Mouse (Mus musculus): Measurements from ENCODE around the gene BC034090.

BC034090 gene

GRCm38 (mm10) chr1:155212081-155212480, 32.2 kb downstream of the BC034090 start:
- ChIA-PET POLR2A (interaction anchor here in 1 of 4 experiments (0.6 to 2.3 kb wide), 2 partner anchors 15 to 837 kb away, joined by 3 to 10 read pairs; no protein-coding TSS in a partner anchor), CTCF (interaction anchor here in 2 of 4 experiments (1.6 to 2.7 kb wide), 2 partner anchors 12 kb away, joined by 3 to 12 read pairs; no protein-coding TSS in a partner anchor)

DNA sequence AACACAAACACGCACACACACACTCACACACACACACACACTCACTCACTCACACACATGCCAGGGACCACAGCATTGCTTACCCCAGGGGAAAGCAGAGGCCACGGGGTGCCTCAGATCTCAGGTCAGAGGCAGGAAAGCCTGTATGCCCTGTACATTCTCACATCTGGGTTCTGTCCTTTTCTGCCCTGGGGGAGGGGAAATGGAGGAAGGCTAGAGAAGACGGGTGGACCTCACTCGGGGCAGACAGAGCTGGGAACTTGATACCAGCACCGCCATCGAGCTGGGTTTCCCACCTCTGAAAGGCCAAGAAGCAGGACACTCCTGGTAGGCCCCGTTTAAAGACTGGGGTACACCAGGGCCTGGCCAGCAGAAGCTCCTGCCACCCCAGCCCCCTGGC, 33.2 kb downstream of the BC034090 start:
- ChIA-PET CTCF (no interaction called here), POLR2A (interaction anchor here in 1 of 4 experiments (0.9 to 1.5 kb wide), 3 partner anchors 8 to 159 kb away, joined by 3 to 4 read pairs (median 3); partner anchors contain the start of gene Ier5)

GRCm38 (mm10) chr1:155210011-155210763, 34.1 kb downstream of the BC034090 start:
- CTCF ChIA-PET: interaction anchor here in 2 of 4 experiments (0.8 to 1.9 kb wide), 3 partner anchors 14 to 184 kb away, joined by 3 to 5 read pairs (median 4); no protein-coding TSS in a partner anchor
- POLR2A ChIA-PET: interaction anchor here in 2 of 4 experiments (0.9 to 1.5 kb wide), 5 partner anchors 9 to 170 kb away, joined by 3 to 4 read pairs (median 3); partner anchors contain the start of gene Ier5 (in 1 of the 2)

GRCm38 (mm10) chr1:155207859-155208258, 36.4 kb downstream of the BC034090 start:
- CTCF ChIA-PET: no interaction called here
- POLR2A ChIA-PET: no interaction called here

DNA sequence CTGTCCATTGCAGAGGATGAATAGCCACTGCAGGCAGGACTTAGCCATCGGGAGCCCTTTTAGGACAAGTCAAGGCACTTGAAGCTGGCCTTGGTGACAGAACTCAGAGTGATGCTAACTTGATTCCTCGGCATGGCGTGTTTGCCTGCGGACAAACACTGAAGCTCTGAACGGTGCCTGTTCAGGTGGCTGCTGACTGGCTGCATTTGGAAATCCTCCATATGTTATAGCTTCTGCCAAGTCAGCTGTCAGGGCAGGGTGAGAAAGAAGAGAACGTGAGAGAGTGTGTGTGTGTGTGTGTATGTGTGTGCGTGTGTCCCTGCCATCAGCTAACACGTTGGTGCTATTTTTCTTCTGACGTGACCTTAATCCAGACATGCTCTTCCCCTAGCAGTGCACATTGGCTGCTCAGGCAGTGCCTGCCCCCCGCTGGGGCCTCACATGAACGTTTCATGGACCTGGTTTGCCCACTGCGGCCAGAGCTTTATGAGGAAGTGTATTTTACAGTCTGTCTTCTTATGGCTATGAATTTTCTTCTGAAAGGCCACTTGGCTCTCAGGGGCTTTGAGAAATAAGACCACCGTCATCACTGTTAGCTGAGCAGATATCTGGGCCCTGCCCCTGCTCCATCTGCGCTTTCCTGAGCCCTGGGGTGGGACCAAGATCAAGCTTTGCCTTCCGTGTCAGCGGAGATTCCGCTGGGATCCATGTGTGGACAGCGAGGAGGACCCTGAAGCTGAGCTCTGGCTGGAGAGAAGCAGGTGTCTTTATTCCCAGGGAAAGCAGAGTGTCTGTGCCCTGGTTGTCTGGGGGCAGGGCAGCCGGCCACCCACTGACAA, 38.2 kb downstream of the BC034090 start:
- ChIA-PET POLR2A (interaction anchor here in 3 of 4 experiments (0.6 to 1.5 kb wide), 4 partner anchors 8 to 107 kb away, joined by 3 to 4 read pairs (median 3); partner anchors contain the start of gene Ier5 (in 2 of the 3)), CTCF (interaction anchor here (0.7 to 2.0 kb wide), 7 partner anchors 12 to 199 kb away, joined by 3 to 4 read pairs (median 3); no protein-coding TSS in a partner anchor)

DNA sequence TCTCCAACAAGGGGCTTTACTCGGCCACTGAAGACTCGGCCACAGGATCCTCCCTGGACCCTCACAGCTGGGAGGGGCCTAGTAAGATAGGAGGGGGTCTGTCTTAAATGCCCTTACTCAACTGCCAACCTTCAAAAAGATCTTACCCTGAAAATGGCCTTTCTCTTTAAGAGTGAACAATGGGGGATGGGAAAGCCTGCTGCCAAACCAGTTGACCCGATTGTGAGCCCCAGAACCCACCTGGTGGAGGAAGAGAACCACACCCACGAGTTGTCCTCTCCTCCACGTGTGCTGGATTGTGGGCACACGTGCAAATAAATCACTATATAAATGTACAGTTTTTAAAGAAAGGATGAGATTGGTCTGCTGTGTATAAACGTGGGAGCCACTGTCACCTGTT, 38.9 kb downstream of the BC034090 start:
- CTCF ChIA-PET: interaction anchor here (0.7 to 2.0 kb wide), 7 partner anchors 12 to 198 kb away, joined by 3 to 4 read pairs (median 3); no protein-coding TSS in a partner anchor
- POLR2A ChIA-PET: interaction anchor here in 2 of 4 experiments (1.5 kb wide), 3 partner anchors 9 to 106 kb away, joined by 3 to 4 read pairs (median 3); partner anchors contain the start of gene Ier5 (in 2 of the 2)

GRCm38 (mm10) chr1:155204560-155205162, 39.6 kb downstream of the BC034090 start:
- CTCF ChIA-PET: interaction anchor here in 3 of 4 experiments (1.0 to 2.0 kb wide), 4 partner anchors 19 to 152 kb away, joined by 3 to 6 read pairs (median 4); no protein-coding TSS in a partner anchor

GRCm38 (mm10) chr1:155203954-155204353, 40.3 kb downstream of the BC034090 start:
- POLR2A ChIA-PET: interaction anchor here in 2 of 4 experiments (0.9 to 1.6 kb wide), 2 partner anchors 17 to 104 kb away, joined by 3 to 12 read pairs; partner anchors contain the start of gene Ier5 (in 1 of the 2)
- CTCF ChIA-PET: interaction anchor here in 3 of 4 experiments (1.0 to 2.0 kb wide), 4 partner anchors 20 to 151 kb away, joined by 3 to 6 read pairs (median 4); no protein-coding TSS in a partner anchor

More at GRCm38 (mm10) chr1:155204560-155205162, 39.6 kb downstream of the BC034090 start:
- POLR2A ChIA-PET: interaction anchor here in 2 of 4 experiments (0.9 to 1.6 kb wide), 3 partner anchors 10 to 105 kb away, joined by 3 to 12 read pairs (median 4); partner anchors contain the start of gene Ier5 (in 1 of the 2)

DNA sequence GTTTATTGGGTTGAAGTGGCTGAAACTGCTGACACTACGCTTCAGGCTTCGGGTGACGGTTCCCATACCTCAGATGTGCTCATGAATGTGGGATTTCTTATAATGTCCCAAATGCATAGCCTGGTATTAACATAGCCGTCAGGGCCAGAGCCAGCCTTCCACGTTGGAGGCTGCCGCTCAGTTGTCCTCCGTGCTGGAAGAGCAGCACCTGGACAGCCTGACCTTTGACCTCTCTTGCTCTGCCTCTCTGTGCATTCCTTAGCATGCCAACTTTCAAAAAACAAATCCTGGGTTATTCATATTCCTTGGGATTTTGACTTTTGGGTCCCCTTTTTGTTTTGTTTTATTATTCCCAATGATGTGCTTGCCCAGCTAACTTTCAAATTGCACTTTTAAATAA, 41.1 kb downstream of the BC034090 start:
- POLR2A ChIA-PET: no interaction called here
- CTCF ChIA-PET: interaction anchor here in 1 of 4 experiments (1.5 kb wide), 1 partner anchor 21 kb away, joined by 5 read pairs; no protein-coding TSS in a partner anchor

- CTCF ChIA-PET: no interaction called here
Measured at GRCm38 (mm10) chr1:155202472-155202871, 41.8 kb downstream of the BC034090 start.

GRCm38 (mm10) chr1:155201914-155202313, 42.3 kb downstream of the BC034090 start:
- CTCF ChIA-PET: interaction anchor here in 1 of 4 experiments (0.6 kb wide), 1 partner anchor 152 kb away, joined by 6 read pairs; no protein-coding TSS in a partner anchor

More at GRCm38 (mm10) chr1:155202472-155202871, 41.8 kb downstream of the BC034090 start:
- POLR2A ChIA-PET: interaction anchor here in 1 of 4 experiments (1.0 kb wide), 1 partner anchor 103 kb away, joined by 4 read pairs; the partner anchor contains the start of gene Ier5

GRCm38 (mm10) chr1:155201373-155201879, 42.8 kb downstream of the BC034090 start:
- ChIA-PET POLR2A (interaction anchor here in 1 of 4 experiments (0.8 to 1.0 kb wide), 2 partner anchors 102 kb away, joined by 3 to 4 read pairs; partner anchors contain the start of gene Ier5), CTCF (interaction anchor here in 1 of 4 experiments (0.6 kb wide), 1 partner anchor 151 kb away, joined by 6 read pairs; no protein-coding TSS in a partner anchor)

More at GRCm38 (mm10) chr1:155201914-155202313, 42.3 kb downstream of the BC034090 start:
- POLR2A ChIA-PET: interaction anchor here in 1 of 4 experiments (1.0 kb wide), 1 partner anchor 102 kb away, joined by 4 read pairs; the partner anchor contains the start of gene Ier5

- ChIA-PET CTCF (no interaction called here), POLR2A (interaction anchor here in 2 of 4 experiments (0.8 to 1.6 kb wide), 2 partner anchors 101 to 149 kb away, joined by 3 to 8 read pairs; partner anchors contain the start of gene Ier5 (in 1 of the 2))
Measured at GRCm38 (mm10) chr1:155200967-155201366, 43.3 kb downstream of the BC034090 start.

DNA sequence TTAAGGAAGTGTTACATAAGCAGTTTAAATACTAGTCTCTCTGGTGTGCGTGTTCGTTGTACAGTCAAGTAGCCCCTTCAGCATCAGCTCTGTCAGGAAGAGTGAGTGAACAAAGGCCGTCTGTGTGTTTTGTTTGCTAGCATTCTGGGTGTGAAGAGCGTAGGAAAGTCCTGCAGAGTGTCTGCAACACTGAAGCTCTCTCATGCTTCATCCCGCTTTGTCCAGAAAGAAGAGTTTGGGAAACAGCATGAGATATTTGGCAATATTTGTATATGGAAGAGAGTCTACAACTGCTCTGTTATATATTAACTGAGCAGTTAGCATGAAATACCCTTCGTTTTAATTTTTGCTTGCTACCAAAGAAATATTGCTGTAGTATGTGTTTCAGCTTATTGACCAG, 44.7 kb downstream of the BC034090 start:
- ChIA-PET POLR2A (interaction anchor here in 1 of 4 experiments (1.6 kb wide), 1 partner anchor 148 kb away, joined by 8 read pairs; no protein-coding TSS in a partner anchor), CTCF (no interaction called here)

DNA sequence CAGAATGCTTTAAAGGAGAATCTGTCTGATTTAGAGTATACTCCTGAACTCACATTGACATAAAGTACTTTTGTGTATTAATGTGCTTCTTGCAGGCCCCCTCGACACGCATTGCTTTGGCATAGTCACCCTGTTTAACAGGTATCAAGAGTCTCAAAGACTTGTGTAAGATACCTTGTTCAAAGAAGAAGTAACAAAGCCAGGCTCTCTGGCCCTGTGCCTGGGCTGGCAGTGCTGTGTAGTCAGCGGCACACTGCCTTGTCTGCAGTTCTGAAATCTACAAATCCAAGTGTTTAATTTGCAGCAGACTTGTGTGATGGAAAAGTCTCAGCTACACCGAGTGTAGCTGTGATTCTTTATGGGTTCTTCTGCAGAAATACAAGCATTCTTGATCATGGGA, 47.6 kb downstream of the BC034090 start:
- CTCF ChIA-PET: no interaction called here
- POLR2A ChIA-PET: interaction anchor here in 1 of 4 experiments (1.0 to 1.1 kb wide), 2 partner anchors 97 to 110 kb away, joined by 3 read pairs; partner anchors contain the start of gene Ier5

DNA sequence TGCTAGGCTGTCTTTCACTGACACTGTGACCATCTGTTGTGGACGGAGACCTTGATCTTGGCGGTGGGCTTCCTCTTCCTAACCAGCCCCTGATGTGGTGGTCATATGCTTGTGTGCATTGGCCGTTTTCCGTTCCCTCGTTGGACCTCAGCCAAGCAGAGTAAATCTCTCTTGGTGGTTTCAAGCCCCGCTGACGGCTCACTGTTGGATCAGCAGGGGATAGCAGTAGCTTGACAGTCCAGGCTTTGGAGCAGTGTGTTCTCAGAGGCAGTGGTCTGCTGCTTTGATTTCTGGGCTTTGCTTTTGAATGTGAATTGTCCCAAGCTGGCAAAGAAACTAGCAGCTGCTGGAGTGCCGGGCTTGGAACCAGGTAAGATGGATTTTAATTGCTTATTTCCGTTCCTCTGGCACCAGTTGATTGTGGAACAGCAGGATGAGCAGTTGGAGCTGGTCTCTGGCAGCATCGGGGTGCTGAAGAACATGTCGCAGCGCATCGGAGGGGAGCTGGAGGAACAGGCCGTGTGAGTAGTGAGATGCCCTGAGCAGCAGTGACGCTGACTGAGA, 51.4 kb downstream of the BC034090 start:
- CTCF ChIA-PET: no interaction called here
- POLR2A ChIA-PET: interaction anchor here in 2 of 4 experiments (0.8 to 4.3 kb wide), 3 partner anchors 16 to 464 kb away, joined by 3 to 17 read pairs (median 8); partner anchors contain the start of gene Ier5 (in 1 of the 2)

- CTCF ChIA-PET: interaction anchor here in 1 of 4 experiments (0.9 kb wide), 1 partner anchor 90 kb away, joined by 3 read pairs; no protein-coding TSS in a partner anchor
- POLR2A ChIA-PET: interaction anchor here in 2 of 4 experiments (0.5 to 4.3 kb wide), 3 partner anchors 92 to 281 kb away, joined by 3 to 17 read pairs (median 4); partner anchors contain the start of gene Ier5 (in 2 of the 2)
Measured at GRCm38 (mm10) chr1:155191671-155192070, 52.6 kb downstream of the BC034090 start.

Data from embryonic stem cell, embryonic (primary cell).